In genomic region chr12:115542482-115542881, GRCm38 (mm10) we compare ENCODE assay signal across 25 mouse cellular contexts.
DNase-seq lines count a peak whose midpoint lies in the region; ATAC-seq and TF ChIP-seq lines count a peak whose summit lies in the region.
"Had no signal": no experiment of that assay in that cellular context is flagged by ENCODE, and none has a peak within 500 bp of the region (broad histone marks: within the 10 kb centered on the region; RNA-seq: fewer than 3 reads in every experiment).

No protein-coding gene starts in this region.

- H3K27ac ChIP-seq in left cerebral cortex, adult 2 months: no peak overlapping the region
- H3K27ac ChIP-seq: embryonic facial prominence, embryonic 13.5 days; embryonic facial prominence, embryonic 15.5 days; forebrain, embryonic 10.5 days; forebrain, embryonic 12.5 days had no signal

- ATAC-seq in common myeloid progenitor, adult 5-6 weeks (replicated peaks; ENCODE audit: low read depth, poor library complexity, severe bottlenecking): peak; percentile 72
- ATAC-seq in hematopoietic stem cell, adult 5-6 weeks (replicated peaks in 1 of 2; ENCODE audit: insufficient read depth in 1 of 2, low FRiP score in 2 of 2, low TSS enrichment in 1 of 2, low read depth in 1 of 2, poor library complexity in 2 of 2, severe bottlenecking in 2 of 2): peak; percentile 56 to 64; a peak in 3 of 4 replicates
- ATAC-seq in megakaryocyte progenitor cell, adult 5-6 weeks (replicated peaks; ENCODE audit: poor library complexity): peak; percentile 75
- ATAC-seq: activated CD4-positive, CD25-positive, alpha-beta regulatory T cell, adult 4 months; CD4-positive, CD25-positive, alpha-beta regulatory T cell, adult 4 months; forebrain, embryonic 14.5 days; forebrain, embryonic 16.5 days; Patski had no signal

- TF ChIP-seq CTCF in left cerebral cortex, adult 2 months (IDR thresholded peaks at IDR 0.05): no peak

- intact Hi-C loops in left cerebral cortex, adult 2 months (cut with DNase I): no loop called here

- no peak for DNase-seq in left cerebral cortex, adult 2 months (ENCODE audit: extremely low spot score in 1 of 2, low spot score in 2 of 2)
- no peak for DNase-seq in natural killer cell, adult 2 months (ENCODE audit: low spot score in 2 of 2)
- DNase-seq: adrenal gland, adult 8-10 months; adrenal gland, postnatal 14 days; adrenal gland, postnatal 36 days; B cell, adult 2 months; cerebellum, adult 11-12 months; cerebellum, adult 2 months; cerebellum, adult 9-10 months; cerebellum, postnatal 10 days; cerebellum, postnatal 25 days; embryo, embryonic 11 days had no signal

- H3K4me3 ChIP-seq in left cerebral cortex, adult 2 months: no peak overlapping the region
- H3K4me3 ChIP-seq: embryonic facial prominence, embryonic 13.5 days; embryonic facial prominence, embryonic 15.5 days; erythroblast, embryonic 14.5 days; forebrain, embryonic 10.5 days; forebrain, embryonic 12.5 days had no signal
